Mouse (Mus musculus) pancreas, adult 10 weeks (tissue): ENCODE measurements around the gene Lsm7. TPM values are rescaled to one million over a fixed set of nuclear protein-coding genes. Genes with fewer than 3 reads are reported as not detected.

Source experiments
- polyA plus RNA-seq: library from polyadenylated mRNA; stranded (reverse); fragments of 350-450 nt; fragmentation: Illumina TruSeq; extraction: RNeasy Lipid Tissue Mini Kit (QIAGEN cat#74804); gene quantifications from one replicate; pipeline ENCODE4 v1.2.3, GENCODE M21; 2015; ENCODE audit warnings: low read depth, low replicate concordance; ENCODE audit not compliant: insufficient read depth

Lsm7 gene
- polyA plus RNA-seq = 38.7 TPM

DNA sequence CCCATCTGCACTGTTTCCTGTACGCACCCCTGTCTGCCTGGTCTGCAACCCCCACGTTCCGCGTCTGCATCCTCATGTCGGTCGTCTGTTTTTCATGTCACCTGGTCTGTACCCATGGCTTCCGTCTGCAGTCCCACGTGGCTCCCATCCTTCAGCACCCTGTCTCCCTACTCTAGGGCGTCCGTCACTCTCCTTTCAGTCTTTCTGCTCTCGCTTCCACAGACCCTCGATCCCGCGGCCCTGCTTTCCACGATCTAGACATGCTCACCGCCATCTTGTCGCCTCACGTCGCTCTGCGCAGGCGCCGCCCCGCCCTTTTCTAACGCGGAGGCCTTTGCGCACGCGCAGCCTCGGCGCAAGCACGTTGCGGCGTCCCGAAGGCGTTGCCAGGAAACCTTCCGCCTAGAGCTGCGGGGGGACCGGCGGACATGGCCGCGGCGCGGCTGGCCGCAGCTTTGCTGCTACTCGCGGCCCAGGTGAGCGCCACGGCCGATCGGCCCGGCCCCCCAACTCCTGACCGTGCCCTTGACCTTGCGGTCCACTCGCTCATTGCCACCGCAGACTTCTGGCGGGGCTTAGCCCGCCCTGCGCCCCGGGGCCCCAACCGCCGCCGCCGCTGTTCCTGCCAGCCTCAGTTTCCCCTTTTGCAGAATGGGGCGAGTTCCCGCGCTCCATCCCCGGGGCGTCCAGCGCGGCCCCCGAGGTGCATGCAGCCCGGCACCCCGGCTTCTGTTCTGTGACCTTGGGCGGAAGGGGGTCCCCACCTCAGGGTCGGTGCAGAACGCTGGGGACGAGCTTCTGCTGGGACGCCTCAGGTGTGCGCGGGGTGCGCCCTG lies at the start of gene Lsm7, which contains the start of gene Sppl2b:
TSS of gene Lsm7 (minus strand) at position 297 of the 836 bp plus-strand sequence.
TSS of gene Sppl2b (plus strand) at position 363 of the 836 bp plus-strand sequence.

DNA sequence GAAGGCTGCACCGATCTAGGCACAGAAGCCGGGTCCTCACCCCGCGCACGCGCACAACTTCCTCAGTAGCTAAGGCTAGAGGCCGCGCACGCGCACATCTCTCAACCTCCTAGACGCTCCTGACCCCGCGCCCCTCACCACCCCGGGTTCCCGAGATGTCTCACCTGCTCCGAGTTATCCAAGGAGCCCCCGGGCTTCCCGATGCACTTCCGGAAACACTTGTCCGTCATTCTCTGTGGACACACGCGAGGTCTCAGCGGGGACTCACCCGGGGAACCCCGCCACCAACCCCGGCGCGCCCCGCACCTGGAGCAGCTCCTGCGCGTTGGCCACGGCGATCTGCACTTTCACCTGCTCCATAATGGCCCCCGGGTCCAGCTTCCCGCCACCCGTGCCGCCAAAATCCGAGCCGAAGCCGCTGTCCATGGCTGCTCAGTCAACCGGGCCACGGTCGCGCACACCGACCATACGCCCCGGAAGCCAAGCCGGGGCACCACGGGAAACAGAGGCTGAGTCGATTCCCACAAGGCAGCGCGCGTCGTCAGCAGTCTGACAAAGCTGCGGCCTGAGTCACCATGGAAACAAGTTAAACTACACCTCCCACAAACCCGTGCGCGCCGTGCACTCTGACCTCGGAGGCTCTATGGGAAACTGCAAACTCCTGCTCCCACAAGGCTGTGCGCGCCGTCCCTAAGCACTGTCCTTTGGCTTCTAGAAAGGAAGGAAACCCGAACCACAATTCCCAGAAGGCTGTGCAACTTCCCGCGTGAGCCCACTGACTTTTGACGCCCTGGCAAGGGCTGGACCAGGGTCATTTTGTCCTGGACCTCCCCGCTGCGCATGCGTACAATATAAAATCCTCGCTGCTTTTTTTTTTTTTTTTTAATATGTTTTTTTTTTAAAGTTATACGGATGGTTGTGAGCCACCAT lies 45.6 kb upstream of the Lsm7 start, which contains the start of gene Timm13:
TSS of gene Timm13 (minus strand) at position 652 of the 930 bp plus-strand sequence.

GRCm38 (mm10) chr10:80871581-80871980 lies 16.6 kb upstream of the Lsm7 start, which contains the start of gene Tmprss9:
Gene Tmprss9 (plus strand): TSS chr10:80871848.

DNA sequence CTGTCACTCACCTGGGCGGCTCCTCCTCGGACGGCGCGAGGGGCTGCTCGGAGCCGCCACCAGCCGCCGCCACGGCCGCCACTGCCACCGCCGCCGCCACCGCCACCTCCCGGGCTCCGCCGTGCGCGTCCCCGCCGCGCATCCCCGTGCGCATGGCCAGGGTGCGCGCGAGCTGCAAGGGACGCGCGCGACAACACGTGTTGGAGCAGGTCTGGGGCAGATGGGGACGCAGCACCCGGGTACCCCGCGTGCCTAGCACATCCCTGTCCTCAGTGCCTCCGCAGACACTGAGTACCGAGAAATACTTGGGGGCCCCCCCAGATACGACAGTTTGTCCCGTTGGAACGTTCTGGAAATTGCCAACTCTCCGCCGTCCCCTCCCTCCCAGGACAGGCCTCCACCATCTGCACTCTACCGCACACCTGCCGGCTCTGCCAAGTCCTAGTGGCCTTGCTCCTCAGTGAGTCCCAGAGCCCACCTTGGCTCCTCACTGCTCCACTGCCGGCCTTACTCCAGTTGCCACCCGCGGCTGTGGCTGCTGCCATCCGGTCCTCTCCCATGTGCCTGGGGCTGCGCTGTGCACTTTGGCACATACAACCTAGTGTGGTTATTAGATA lies 11.0 kb downstream of the Lsm7 start, which contains the start of gene Lingo3:
TSS of gene Lingo3 (minus strand) at position 109 of the 617 bp plus-strand sequence.

GRCm38 (mm10) chr10:80826151-80827062 lies 28.6 kb downstream of the Lsm7 start, which contains the start of gene Oaz1:
Gene Oaz1 (plus strand): TSS chr10:80826656.

GRCm38 (mm10) chr10:80813366-80813765 lies 41.6 kb downstream of the Lsm7 start, which contains the start of gene Jsrp1:
Gene Jsrp1 (minus strand): TSS chr10:80813498.

GRCm38 (mm10) chr10:80804916-80805315 lies 50.1 kb downstream of the Lsm7 start, which contains the start of gene Amh:
Gene Amh (plus strand): TSS chr10:80805243.

Other genes with a start within 250 kb of the Lsm7 start
- gene Gm49322, start 249.2 kb downstream of the Lsm7 start, polyA plus RNA-seq = 1.0 TPM
- gene Csnk1g2, start 232.4 kb downstream of the Lsm7 start, polyA plus RNA-seq = 47.7 TPM
- gene Btbd2, start 198.1 kb downstream of the Lsm7 start, polyA plus RNA-seq = 7.6 TPM
- 15.8 TPM for gene Mknk2, start 177.1 kb downstream of the Lsm7 start, polyA plus RNA-seq
- gene Mob3a, start 153.2 kb downstream of the Lsm7 start, polyA plus RNA-seq = 3.8 TPM
- gene Izumo4, start 153.0 kb downstream of the Lsm7 start, polyA plus RNA-seq = 24.6 TPM
- gene Ap3d1, start 112.9 kb downstream of the Lsm7 start, polyA plus RNA-seq = 48.4 TPM
- gene Dot1l, start 100.0 kb downstream of the Lsm7 start, polyA plus RNA-seq = 7.8 TPM
- gene Sf3a2, start 57.0 kb downstream of the Lsm7 start, polyA plus RNA-seq = 9.5 TPM
- gene Plekhj1, start 56.6 kb downstream of the Lsm7 start, polyA plus RNA-seq = 17.7 TPM
- not detected for gene Amh, start 50.0 kb downstream of the Lsm7 start, polyA plus RNA-seq
- not detected for gene Jsrp1, start 41.7 kb downstream of the Lsm7 start, polyA plus RNA-seq
- gene Oaz1, start 28.6 kb downstream of the Lsm7 start, polyA plus RNA-seq = 185 TPM
- gene Lingo3, start 11.2 kb downstream of the Lsm7 start, polyA plus RNA-seq = not detected
- gene Sppl2b, start 66 bp upstream of the Lsm7 start, polyA plus RNA-seq = 7.9 TPM
- gene Tmprss9, start 16.6 kb upstream of the Lsm7 start, polyA plus RNA-seq = not detected
- gene Timm13, start 45.8 kb upstream of the Lsm7 start, polyA plus RNA-seq = 31.2 TPM
- gene Lmnb2, start 63.0 kb upstream of the Lsm7 start, polyA plus RNA-seq = 2.3 TPM
- 4.3 TPM for gene Gadd45b, start 74.9 kb upstream of the Lsm7 start, polyA plus RNA-seq
- gene Gng7, start 159.7 kb upstream of the Lsm7 start, polyA plus RNA-seq = 1.4 TPM
- gene Diras1, start 170.5 kb upstream of the Lsm7 start, polyA plus RNA-seq = not detected
- gene Slc39a3, start 182.2 kb upstream of the Lsm7 start, polyA plus RNA-seq = 5.1 TPM
- 24.1 TPM for gene Sgta, start 205.0 kb upstream of the Lsm7 start, polyA plus RNA-seq
- 11.8 TPM for gene Thop1, start 214.8 kb upstream of the Lsm7 start, polyA plus RNA-seq
- not detected for gene Creb3l3, start 243.7 kb upstream of the Lsm7 start, polyA plus RNA-seq